9 mouse cellular contexts compared by ENCODE assay signal in genomic region chr11:31965256-31966134, GRCm38 (mm10). TPM values are rescaled to one million over a fixed set of nuclear protein-coding genes. Genes with fewer than 3 reads are reported as not detected.
DNase-seq lines count a peak whose midpoint lies in the region; ATAC-seq and TF ChIP-seq lines count a peak whose summit lies in the region.
"Had no signal": no experiment of that assay in that cellular context is flagged by ENCODE, and none has a peak within 500 bp of the region (broad histone marks: within the 10 kb centered on the region; RNA-seq: fewer than 3 reads in every experiment).

4930524B15Rik (plus strand) TSS chr11:31965592.

- peak within 1 kb of the TSS; percentile 55 for H3K4me2 ChIP-seq in kidney, embryonic 14.5 days (replicated peaks; ENCODE audit: low read depth, low read length)
- H3K4me2 ChIP-seq in heart, postnatal 0 days (ENCODE audit: low read depth, low read length) = peak within 1 kb of the TSS; percentile 59
- H3K4me2 ChIP-seq in liver, embryonic 16.5 days (ENCODE audit: low read depth, low read length) = peak within 1 kb of the TSS; percentile 41

- 0 out of 2 replicates have a peak, but pooled peaks have one; percentile 52 for ATAC-seq in kidney, embryonic 14.5 days (ENCODE audit: low FRiP score, low TSS enrichment)
- ATAC-seq in heart, postnatal 0 days (ENCODE audit: insufficient read depth, low read depth) = no peak; the same call in 1 of the 2 replicates
- ATAC-seq in liver, embryonic 16.5 days (ENCODE audit: low read depth) = no peak
- no peak for ATAC-seq in CD4-positive, CD25-positive, alpha-beta regulatory T cell, adult 4 months

- no peak within 1 kb of the TSS for H3K27ac ChIP-seq in kidney, embryonic 14.5 days (ENCODE audit: low read depth, low read length)
- no peak within 1 kb of the TSS for H3K27ac ChIP-seq in heart, postnatal 0 days (ENCODE audit: low read depth)
- no peak within 1 kb of the TSS for H3K27ac ChIP-seq in liver, embryonic 16.5 days (ENCODE audit: low read length)

- WGBS in kidney, embryonic 14.5 days = 45% methylated on average over 48 of the region's 49 CpGs
- 41% methylated on average over 45 of the region's 49 CpGs for WGBS in heart, postnatal 0 days
- 63% methylated on average over 49 of the region's 49 CpGs for WGBS in liver, embryonic 16.5 days (ENCODE audit: insufficient replicate concordance)

- peak within 1 kb of the TSS; percentile 22; the same call in 1 of the 2 replicates for H3K4me3 ChIP-seq in kidney, embryonic 14.5 days (ENCODE audit: low read length)
- H3K4me3 ChIP-seq in heart, postnatal 0 days (ENCODE audit: low read depth, low read length) = peak within 1 kb of the TSS; percentile 35
- H3K4me3 ChIP-seq in liver, embryonic 16.5 days (ENCODE audit: low read depth, low read length) = peak within 1 kb of the TSS; percentile 15; the same call in 1 of the 2 replicates

- H3K4me1 ChIP-seq in kidney, embryonic 14.5 days (ENCODE audit: control insufficient read depth, insufficient read depth, low read length) = no peaks in the 10 kb centered on the region
- H3K4me1 ChIP-seq in heart, postnatal 0 days (ENCODE audit: control insufficient read depth, insufficient read depth) = peaks cover 4% of the 10 kb centered on the region; the same call in 1 of the 2 replicates
- no peaks in the 10 kb centered on the region for H3K4me1 ChIP-seq in liver, embryonic 16.5 days (ENCODE audit: control insufficient read depth, low read depth, low read length)

- peak within 1 kb of the TSS; percentile 49; the same call in 1 of the 2 replicates for H3K9ac ChIP-seq in kidney, embryonic 14.5 days (ENCODE audit: low read depth, low read length)
- H3K9ac ChIP-seq in heart, postnatal 0 days (replicated peaks; ENCODE audit: low read depth, low read length) = peak within 1 kb of the TSS; percentile 34; the same call in 1 of the 2 replicates
- H3K9ac ChIP-seq in liver, embryonic 16.5 days (ENCODE audit: low read depth, low read length) = no peak within 1 kb of the TSS

- DNase-seq in kidney, adult 18-20 months = no peak
- peak; percentile 29 to 42 for DNase-seq in cerebellum, postnatal 14 days
- DNase-seq in heart, postnatal 0 days (ENCODE audit: low spot score) = no peak
- DNase-seq in urinary bladder, postnatal 4 days (ENCODE audit: low spot score in 2 of 2) = no peak
- no peak for DNase-seq in left cerebral cortex, adult 18-20 months (ENCODE audit: low spot score in 2 of 2)

- H3K36me3 ChIP-seq in kidney, embryonic 14.5 days (ENCODE audit: control insufficient read depth, insufficient read depth, low read length) = no peaks in the 10 kb centered on the region
- no peaks in the 10 kb centered on the region for H3K36me3 ChIP-seq in heart, postnatal 0 days (replicated peaks; ENCODE audit: control insufficient read depth, insufficient read depth, low read length)
- no peaks in the 10 kb centered on the region for H3K36me3 ChIP-seq in liver, embryonic 16.5 days (ENCODE audit: control insufficient read depth, insufficient read depth)

- H3K27me3 ChIP-seq in kidney, embryonic 14.5 days (ENCODE audit: control insufficient read depth, insufficient read depth, low read length) = no peaks in the 10 kb centered on the region
- no peaks in the 10 kb centered on the region for H3K27me3 ChIP-seq in heart, postnatal 0 days (ENCODE audit: control insufficient read depth, insufficient read depth, low read length)
- no peaks in the 10 kb centered on the region for H3K27me3 ChIP-seq in liver, embryonic 16.5 days (ENCODE audit: control insufficient read depth, insufficient read depth, low read depth, low read length)

- TF ChIP-seq EP300 in heart, postnatal 0 days (IDR thresholded peaks at IDR 0.05; ENCODE audit: low read depth) = no peak

- no peaks in the 10 kb centered on the region for H3K9me3 ChIP-seq in kidney, embryonic 14.5 days (ENCODE audit: control insufficient read depth, low read length)
- H3K9me3 ChIP-seq in heart, postnatal 0 days (replicated peaks; ENCODE audit: control insufficient read depth, low read length) = no peaks in the 10 kb centered on the region
- H3K9me3 ChIP-seq in liver, embryonic 16.5 days (replicated peaks; ENCODE audit: control insufficient read depth, low read length) = no peaks in the 10 kb centered on the region

- no peak for TF ChIP-seq CTCF in heart, postnatal 0 days (IDR thresholded peaks at IDR 0.05; ENCODE audit: low read depth)

RNA-seq across cellular contexts. Expression of gene 4930524B15Rik, which starts in this region (rescaled TPM):
- polyA plus RNA-seq in kidney, embryonic 14.5 days (2014; fragmentation: Nextera tagmentation; extraction: Ambion mirVana) = 0.27 TPM in 1 of 2 replicates, not detected in the other
- 1.5 TPM in 1 of 2 replicates, not detected in the other for total RNA-seq in heart, postnatal 0 days (2014; rRNA removed; ENCODE audit: low replicate concordance)
- polyA plus RNA-seq in heart, postnatal 0 days (2015; fragmentation: Nextera tagmentation; extraction: Ambion mirVana) = 0.05 TPM in 1 of 2 replicates, not detected in the other
- polyA plus RNA-seq in liver, embryonic 16.5 days (2015; fragmentation: Nextera tagmentation; extraction: Ambion mirVana) = not detected in 2 replicates
- polyA plus RNA-seq in CD4-positive, CD25-positive, alpha-beta regulatory T cell, adult 4 months (2017; shearing (Covaris generic)) = not detected
- total RNA-seq in left cerebral cortex, adult 18-20 months (2021) = under 1 TPM; 0.19 to 0.21 TPM
- total RNA-seq: hematopoietic stem cell, adult 5-6 weeks had no signal

Comparison
In these comparisons a context has a peak if more than half of its experiments do, and no peak if none do; other contexts are left out.
1. Peak in ATAC-seq, H3K4me3 ChIP-seq, H3K9ac ChIP-seq and H3K4me2 ChIP-seq in kidney, embryonic 14.5 days; RNA of the gene not detected or under 1 TPM.
2. DNase-seq: peak in cerebellum, postnatal 14 days (2 of 2); none in kidney, adult 18-20 months (single experiment), heart, postnatal 0 days (single experiment), urinary bladder, postnatal 4 days (0 of 2) and left cerebral cortex, adult 18-20 months (0 of 2).
3. Peak in every context shown above with its lines, with median percentiles within 50 percentile points of each other: H3K4me2 ChIP-seq and H3K4me3 ChIP-seq.